Mouse (Mus musculus) liver, embryonic 16.5 days (tissue): ENCODE results near the gene Rbms3. TPM values are rescaled to one million over a fixed set of nuclear protein-coding genes. Genes with fewer than 3 reads are reported as not detected.

Source experiments
- ATAC-seq: fragments of 200-750 bp; cut with Nextera tagmentation; 2 replicates; pipeline ENCODE4 v1.8.0; 2017; ENCODE audit warnings: low read depth, mild to moderate bottlenecking, moderate number of reproducible peaks, moderate library complexity
- H3K27ac ChIP-seq: fragments of 300-500 bp; sonication (generic); 2 replicates; pipeline ENCODE4 v1.5.1; 2014; ENCODE audit warnings: mild to moderate bottlenecking, low read length
- H3K27me3 ChIP-seq: fragments of 300-500 bp; sonication (generic); 2 replicates; pipeline ENCODE4 v1.6.1; 2014; ENCODE audit warnings: low read depth, low read length, mixed read lengths; ENCODE audit not compliant: control insufficient read depth, insufficient read depth
- H3K36me3 ChIP-seq: fragments of 300-500 bp; sonication (generic); 2 replicates; pipeline ENCODE4 v1.6.1; 2014; ENCODE audit warnings: mild to moderate bottlenecking; ENCODE audit not compliant: control insufficient read depth, insufficient read depth
- H3K4me1 ChIP-seq: fragments of 300-500 bp; sonication (generic); 2 replicates; pipeline ENCODE4 v1.6.1; 2014; ENCODE audit warnings: low read depth, low read length, mixed read lengths; ENCODE audit not compliant: control insufficient read depth
- H3K4me2 ChIP-seq: fragments of 300-500 bp; sonication (generic); 2 replicates; pipeline ENCODE4 v1.6.1; 2014; ENCODE audit warnings: low read depth, low read length, mixed read lengths
- H3K4me3 ChIP-seq: fragments of 300-500 bp; sonication (generic); 2 replicates; pipeline ENCODE4 v1.5.1; 2014; ENCODE audit warnings: low read depth, mild to moderate bottlenecking, low read length
- H3K9ac ChIP-seq: fragments of 300-500 bp; sonication (generic); 2 replicates; pipeline ENCODE4 v1.6.1; 2014; ENCODE audit warnings: low read depth, low read length
- H3K9me3 ChIP-seq: fragments of 300-500 bp; sonication (generic); replicated peaks from 2 replicates; pipeline ENCODE4 v1.6.1; 2016; ENCODE audit warnings: low read length; ENCODE audit not compliant: control insufficient read depth
- WGBS: fragments of 180-500 bp; shearing (Covaris S2); extraction: QIAGEN DNeasy Blood & Tissue Kit; methylation state at CpG from one replicate; pipeline ENCODE4 v1.1.7; 2014; ENCODE audit not compliant: insufficient replicate concordance; 5-methylcytosine and 5-hydroxymethylcytosine counted together
- polyA plus RNA-seq: library from polyadenylated mRNA; unstranded; fragments of >200 nt; fragmentation: Nextera tagmentation; extraction: Ambion mirVana; gene quantifications from 2 replicates; pipeline ENCODE4 v1.2.1, GENCODE M21; 2015

The Rbms3 gene
- polyA plus RNA-seq, 1 experiment from 2014 or later = 3.5 TPM

- Histone ChIP-seq H3K4me2 (no peak overlapping the region), H3K9ac (no peak overlapping the region), H3K27ac (no peak overlapping the region), H3K36me3 (no peaks in the 10 kb centered on the region), H3K4me3 (no peak overlapping the region), H3K4me1 (no peaks in the 10 kb centered on the region), H3K27me3 (no peaks in the 10 kb centered on the region), H3K9me3 (no peaks in the 10 kb centered on the region)
- ATAC-seq = no peak
- WGBS = 77% methylated on average over 6 of the region's 6 CpGs
Observed at GRCm38 (mm10) chr9:117088309-117088708, 541.4 kb downstream of the Rbms3 start.

- Histone ChIP-seq H3K9me3 (no peaks in the 10 kb centered on the region), H3K9ac (no peak overlapping the region), H3K27ac (no peak overlapping the region), H3K4me1 (no peaks in the 10 kb centered on the region), H3K4me3 (no peak overlapping the region), H3K27me3 (no peaks in the 10 kb centered on the region), H3K36me3 (no peaks in the 10 kb centered on the region), H3K4me2 (no peak overlapping the region)
- ATAC-seq = no peak
- WGBS = 78% methylated on average over 9 of the region's 9 CpGs
Observed at GRCm38 (mm10) chr9:117085706-117086105, 544.0 kb downstream of the Rbms3 start.

GRCm38 (mm10) chr9:117084471-117084870, 545.2 kb downstream of the Rbms3 start:
- no peak for ATAC-seq
- no peaks in the 10 kb centered on the region for H3K4me1 ChIP-seq
- WGBS = 67% methylated on average over 2 of the region's 2 CpGs
- H3K4me3 ChIP-seq = no peak overlapping the region
- H3K27me3 ChIP-seq = no peaks in the 10 kb centered on the region
- H3K9ac ChIP-seq = no peak overlapping the region
- no peak overlapping the region for H3K4me2 ChIP-seq
- H3K9me3 ChIP-seq = no peaks in the 10 kb centered on the region
- no peaks in the 10 kb centered on the region for H3K36me3 ChIP-seq
- no peak overlapping the region for H3K27ac ChIP-seq

GRCm38 (mm10) chr9:117079471-117079870, 550.2 kb downstream of the Rbms3 start:
- ATAC-seq = no peak
- Histone ChIP-seq H3K27me3 (no peaks in the 10 kb centered on the region), H3K4me1 (no peaks in the 10 kb centered on the region), H3K4me2 (no peak overlapping the region), H3K27ac (no peak overlapping the region), H3K9me3 (no peaks in the 10 kb centered on the region), H3K4me3 (no peak overlapping the region), H3K36me3 (no peaks in the 10 kb centered on the region), H3K9ac (no peak overlapping the region)
- 70% methylated on average over 8 of the region's 8 CpGs for WGBS

- H3K4me3 ChIP-seq = no peak overlapping the region
- no peaks in the 10 kb centered on the region for H3K36me3 ChIP-seq
- H3K4me2 ChIP-seq = no peak overlapping the region
- H3K27me3 ChIP-seq = no peaks in the 10 kb centered on the region
- H3K9me3 ChIP-seq = no peaks in the 10 kb centered on the region
- H3K4me1 ChIP-seq = no peaks in the 10 kb centered on the region
- ATAC-seq = no peak
- H3K9ac ChIP-seq = no peak overlapping the region
- 36% methylated on average over 7 of the region's 7 CpGs for WGBS
- H3K27ac ChIP-seq = no peak overlapping the region
Observed at GRCm38 (mm10) chr9:117077548-117077947, 552.2 kb downstream of the Rbms3 start.

GRCm38 (mm10) chr9:117076785-117077184, 552.9 kb downstream of the Rbms3 start:
- no peak for ATAC-seq
- Histone ChIP-seq H3K27me3 (no peaks in the 10 kb centered on the region), H3K27ac (no peak overlapping the region), H3K4me2 (no peak overlapping the region), H3K4me3 (no peak overlapping the region), H3K36me3 (no peaks in the 10 kb centered on the region), H3K9ac (no peak overlapping the region), H3K4me1 (no peaks in the 10 kb centered on the region), H3K9me3 (no peaks in the 10 kb centered on the region)
- 12% methylated on average over 8 of the region's 8 CpGs for WGBS

- Histone ChIP-seq H3K9ac (no peak overlapping the region), H3K4me1 (no peaks in the 10 kb centered on the region), H3K9me3 (no peaks in the 10 kb centered on the region), H3K27me3 (no peaks in the 10 kb centered on the region), H3K27ac (no peak overlapping the region), H3K4me2 (no peak overlapping the region), H3K4me3 (no peak overlapping the region), H3K36me3 (no peaks in the 10 kb centered on the region)
- 46% methylated on average over 2 of the region's 2 CpGs for WGBS
- ATAC-seq = no peak
Observed at GRCm38 (mm10) chr9:117072433-117073099, 557.1 kb downstream of the Rbms3 start.

- H3K36me3 ChIP-seq = no peaks in the 10 kb centered on the region
- no peaks in the 10 kb centered on the region for H3K9me3 ChIP-seq
- no peaks in the 10 kb centered on the region for H3K4me1 ChIP-seq
- H3K4me3 ChIP-seq = no peak overlapping the region
- 55% methylated on average over 2 of the region's 2 CpGs for WGBS
- no peak overlapping the region for H3K4me2 ChIP-seq
- no peak overlapping the region for H3K9ac ChIP-seq
- no peaks in the 10 kb centered on the region for H3K27me3 ChIP-seq
- ATAC-seq = no peak
- no peak overlapping the region for H3K27ac ChIP-seq
Observed at GRCm38 (mm10) chr9:117070616-117071015, 559.1 kb downstream of the Rbms3 start.

GRCm38 (mm10) chr9:117069232-117069631, 560.5 kb downstream of the Rbms3 start:
- no peaks in the 10 kb centered on the region for H3K36me3 ChIP-seq
- H3K4me2 ChIP-seq = no peak overlapping the region
- no peaks in the 10 kb centered on the region for H3K9me3 ChIP-seq
- WGBS = 71% methylated on average over 1 of the region's 1 CpGs
- no peak overlapping the region for H3K4me3 ChIP-seq
- no peaks in the 10 kb centered on the region for H3K27me3 ChIP-seq
- H3K9ac ChIP-seq = no peak overlapping the region
- H3K4me1 ChIP-seq = no peaks in the 10 kb centered on the region
- no peak for ATAC-seq
- H3K27ac ChIP-seq = no peak overlapping the region
